Mouse (Mus musculus) layer of hippocampus, adult 9-11 months (tissue): ENCODE results near the gene Rrp1b.
"Not testable (repeated sequence)": the region's sequence is repeated elsewhere in the genome, so short reads cannot be mapped to it uniquely, and the experiment has no call there.

Source experiments
- DNase-seq: peaks from one replicate; pipeline ENCODE4 v3.0.0; 2022

Gene Rrp1b

DNA sequence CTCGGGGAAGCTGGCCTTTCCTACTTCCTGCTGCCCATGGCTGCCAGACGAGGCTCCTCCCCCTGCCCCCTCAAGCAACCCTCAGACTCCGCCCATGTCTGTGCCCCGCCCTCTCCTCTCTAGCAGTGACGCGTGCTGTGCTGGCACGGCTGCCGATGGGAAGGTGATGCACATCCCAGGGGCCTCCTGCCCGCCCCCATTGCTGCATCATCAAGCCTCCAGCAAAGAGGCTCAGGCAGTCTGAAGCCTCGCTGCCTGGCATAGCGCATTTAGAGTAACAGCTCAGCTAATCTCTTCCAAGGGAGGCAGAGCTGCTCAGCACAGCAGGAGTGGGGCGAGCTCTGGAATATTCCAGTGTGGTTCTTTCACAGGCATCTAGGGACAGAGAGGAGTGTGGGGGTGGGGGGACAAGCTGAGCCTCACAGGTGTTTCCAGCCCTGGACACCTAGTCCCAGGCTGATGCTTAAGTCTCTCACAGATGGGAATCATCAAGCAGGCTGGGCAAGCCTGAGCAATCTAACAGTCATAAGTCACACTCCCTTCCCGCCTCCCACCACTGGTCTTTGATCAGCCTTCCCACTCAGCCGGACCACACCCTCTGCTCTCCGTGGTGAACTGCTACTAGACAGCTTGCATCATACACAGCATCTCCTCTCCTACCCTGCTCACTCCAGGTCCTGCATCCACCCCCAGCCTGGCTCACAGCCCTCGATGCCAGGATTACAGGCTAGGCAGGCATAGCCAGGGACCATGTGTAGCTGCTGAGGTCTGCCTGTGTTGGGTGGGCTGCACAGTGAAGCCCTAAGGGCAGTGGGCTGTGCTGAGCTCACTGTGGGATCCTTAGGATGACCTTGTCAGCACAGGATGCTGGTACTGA lies 55.7 kb downstream of the Rrp1b start:
- DNase-seq, result peak; percentile 72

DNA sequence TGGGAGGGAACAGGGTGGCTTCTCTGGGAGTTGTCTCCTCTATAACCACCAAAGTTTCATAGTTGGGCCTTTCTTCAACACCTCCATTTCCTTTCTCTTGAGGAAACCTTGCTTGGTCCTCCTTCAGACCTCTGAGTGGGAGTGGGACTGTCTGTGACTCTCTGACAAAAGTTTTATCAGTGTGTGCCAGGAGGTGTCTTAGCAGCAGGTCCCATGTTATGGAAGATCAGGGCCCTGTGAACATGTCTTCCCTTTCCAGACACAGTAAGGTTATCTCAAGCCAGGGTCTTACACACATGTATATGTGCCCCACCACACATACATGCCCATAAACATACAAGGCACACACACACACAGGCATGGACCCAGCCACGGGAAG lies 56.3 kb downstream of the Rrp1b start:
- no peak for DNase-seq

DNA sequence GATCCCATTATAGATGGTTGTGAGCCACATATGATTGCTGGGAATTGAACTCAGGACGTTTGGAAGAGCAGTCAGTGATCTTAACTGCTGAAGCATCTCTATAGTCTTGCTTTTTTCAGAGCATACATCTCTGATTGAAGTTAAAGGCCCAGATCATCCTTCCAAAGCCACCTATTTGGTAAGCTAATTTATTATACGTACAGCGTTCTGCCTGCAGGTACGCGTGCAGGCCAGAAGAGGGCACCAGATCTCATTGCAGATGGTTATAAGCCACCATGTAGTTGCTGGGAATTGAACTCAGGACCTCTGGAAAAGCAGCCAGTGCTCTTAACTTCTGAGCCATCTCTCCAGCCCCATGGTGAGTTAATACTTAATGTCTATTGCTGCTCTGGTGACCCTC lies 57.0 kb downstream of the Rrp1b start:
- DNase-seq, result no peak

GRCm38 (mm10) chr17:32097676-32098075 lies 61.8 kb downstream of the Rrp1b start:
- DNase-seq, result no peak

DNA sequence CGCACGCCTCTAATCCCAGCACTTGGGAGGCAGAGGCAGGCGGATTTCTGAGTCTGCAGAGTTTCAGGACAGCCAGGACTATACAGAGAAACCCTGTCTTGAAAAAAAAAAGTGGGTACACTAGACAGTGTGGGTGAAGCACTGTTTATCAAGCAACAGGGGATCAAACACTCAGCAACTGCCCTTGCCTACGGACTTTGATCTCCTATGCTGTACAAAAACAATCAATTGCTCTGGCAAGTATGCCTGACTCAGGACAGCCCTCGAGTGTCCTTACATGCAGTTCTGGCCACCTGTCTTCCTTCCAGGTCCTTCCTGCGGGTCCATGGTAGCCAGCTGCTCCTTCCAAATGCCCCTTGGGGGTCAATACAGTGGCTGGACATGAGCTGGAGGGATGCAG lies 63.0 kb downstream of the Rrp1b start:
- not testable (repeated sequence) for DNase-seq

DNA sequence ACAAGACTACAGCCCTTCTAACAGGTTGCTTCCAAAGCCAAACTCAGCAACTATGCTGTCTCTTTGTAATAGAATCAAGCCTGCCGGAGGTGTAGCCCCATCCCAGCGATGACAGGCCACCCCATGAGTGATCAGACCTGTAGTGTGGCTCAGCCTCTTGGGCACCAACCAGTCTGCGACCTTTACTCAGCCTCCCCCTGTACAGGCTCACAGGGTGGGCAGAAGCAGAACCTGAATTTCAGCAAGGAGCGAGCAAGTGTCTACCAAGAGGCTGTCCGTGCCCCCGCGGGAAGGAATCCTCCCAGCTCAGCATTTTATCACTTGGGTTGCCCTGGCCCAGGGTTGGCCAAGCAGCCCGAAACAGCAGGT lies 63.7 kb downstream of the Rrp1b start:
- no peak for DNase-seq

DNA sequence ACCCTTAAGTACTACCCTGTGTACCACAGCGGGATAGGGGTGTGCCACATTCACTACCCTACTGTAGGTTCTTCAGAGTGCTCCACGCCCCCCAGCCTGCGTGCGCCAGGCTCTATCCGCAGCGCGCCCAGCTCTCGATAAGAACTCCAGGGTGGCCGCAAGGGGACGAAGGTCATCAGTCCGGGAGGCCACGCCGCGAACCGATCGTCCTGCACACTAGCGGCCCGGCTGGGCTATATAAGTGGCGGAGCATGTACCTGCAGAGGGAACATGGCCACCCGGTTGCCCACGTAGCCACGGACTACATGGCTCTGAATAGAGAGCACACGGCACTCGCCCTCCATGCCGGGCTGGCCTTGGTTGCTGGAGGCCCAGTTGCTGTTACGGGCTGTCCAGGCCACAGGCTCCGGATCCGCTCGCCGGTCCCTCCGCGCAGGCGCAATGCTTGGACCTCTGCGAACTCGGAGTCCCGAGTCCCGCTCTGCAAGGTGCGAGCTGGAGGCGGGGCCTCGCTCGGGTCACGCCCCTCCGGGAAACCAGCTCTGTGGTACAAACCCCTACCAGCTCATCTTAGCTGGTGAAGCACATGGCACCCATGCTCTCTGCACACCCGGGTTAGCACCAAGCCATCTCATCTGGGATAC lies 64.2 kb downstream of the Rrp1b start:
- no peak for DNase-seq

DNA sequence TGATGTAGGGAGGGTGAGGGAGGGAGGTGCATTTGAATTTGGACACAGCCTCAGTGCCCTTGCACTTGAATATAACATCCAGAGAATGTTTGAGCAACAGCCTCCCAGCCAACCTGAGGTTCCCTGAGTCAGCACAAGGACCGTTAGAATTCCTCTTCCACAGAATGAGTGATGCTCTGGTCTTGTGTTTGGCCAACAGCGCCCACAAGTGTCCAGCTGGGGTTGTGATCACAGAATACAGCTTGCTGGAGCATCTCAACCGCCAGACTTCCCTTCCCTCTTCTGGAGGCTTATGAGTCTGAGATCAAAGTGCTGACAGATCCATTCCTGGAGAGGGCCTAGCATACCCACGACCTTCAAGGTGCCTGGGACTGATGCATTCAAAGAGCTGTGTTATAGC lies 67.2 kb downstream of the Rrp1b start:
- DNase-seq, result no peak

DNA sequence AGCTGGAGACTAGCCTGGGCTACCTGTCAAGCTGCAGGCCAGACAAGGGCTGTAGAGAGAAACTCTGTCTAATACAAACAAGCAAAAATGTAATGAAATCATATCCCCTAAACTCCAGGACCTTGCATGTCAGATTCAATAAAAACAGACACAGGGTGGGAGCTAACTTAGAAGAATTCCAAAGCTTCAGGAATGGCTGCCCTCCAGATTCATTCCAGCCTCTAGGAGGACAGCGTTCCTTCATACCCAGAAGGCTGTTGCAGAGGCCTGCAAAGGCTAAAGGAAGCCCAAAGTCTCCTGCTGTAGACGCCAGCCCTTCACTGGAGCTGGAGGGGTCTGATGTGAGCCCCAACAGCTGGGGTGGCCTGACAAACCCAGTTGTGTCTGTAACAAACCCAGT lies 70.5 kb downstream of the Rrp1b start:
- DNase-seq, result no peak

GRCm38 (mm10) chr17:32107877-32108276 lies 72.0 kb downstream of the Rrp1b start:
- no peak for DNase-seq

DNA sequence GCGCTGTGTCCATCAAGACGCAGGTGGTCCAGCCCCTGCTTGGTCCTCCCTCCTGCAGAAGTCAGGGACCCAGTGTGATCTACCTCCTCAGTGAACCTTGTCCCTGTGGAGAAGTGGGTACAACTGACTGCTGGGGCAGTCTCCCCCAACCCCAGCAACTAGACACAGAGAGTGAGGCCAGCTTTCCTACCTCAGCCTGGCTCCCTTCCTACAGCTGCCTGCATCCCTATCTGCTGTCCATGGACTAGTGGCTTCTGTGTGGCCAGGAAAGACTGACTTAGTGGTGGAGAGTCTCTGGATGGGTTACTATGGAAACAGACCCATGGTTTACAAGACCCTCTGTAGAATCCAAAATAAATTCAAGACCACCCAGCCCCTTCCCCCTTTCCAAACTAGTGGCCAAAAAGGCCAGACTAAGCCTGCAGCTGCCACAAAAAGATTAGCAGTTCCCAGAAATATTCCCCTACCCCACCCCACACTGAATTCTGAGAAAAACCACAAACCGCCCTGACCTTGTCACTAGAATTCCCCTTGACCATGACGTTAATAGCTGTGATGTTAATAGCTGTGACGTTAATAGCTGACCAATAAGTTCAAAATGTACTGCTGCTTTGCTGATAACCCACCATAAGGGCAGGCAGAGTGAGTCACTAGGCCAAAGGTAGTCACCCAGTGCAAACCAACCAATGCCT lies 72.6 kb downstream of the Rrp1b start:
- not testable (repeated sequence) for DNase-seq

- DNase-seq, result no peak
Observed at GRCm38 (mm10) chr17:32109201-32109940, 73.5 kb downstream of the Rrp1b start.

DNA sequence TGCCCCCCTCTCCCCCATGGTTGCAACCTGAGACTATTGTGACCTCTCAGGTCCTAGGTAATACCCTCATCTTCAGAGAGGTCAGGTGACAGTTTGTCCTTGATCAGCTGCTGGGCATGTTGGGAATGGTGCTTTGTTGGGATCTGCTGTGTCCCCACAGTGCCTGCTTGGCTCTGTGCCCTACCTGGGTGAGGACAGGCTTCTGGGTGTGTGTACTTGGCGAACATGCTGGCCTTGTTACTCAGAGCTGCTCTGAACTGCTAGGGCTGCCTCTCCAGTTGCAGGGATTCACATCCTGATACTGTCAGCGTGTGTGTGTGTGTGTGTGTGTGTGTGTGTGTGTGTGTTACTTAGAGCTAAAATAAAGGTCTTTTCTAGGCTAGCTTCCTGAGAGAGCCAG lies 74.5 kb downstream of the Rrp1b start:
- no peak for DNase-seq

GRCm38 (mm10) chr17:32110980-32111780 lies 75.3 kb downstream of the Rrp1b start:
- no peak for DNase-seq
